Mouse (Mus musculus): ENCODE measurements at regions not wholly inside any gene's neighbourhood (a gene's known extent, or its start where the extent isn't known, plus 50 kb on each side); places are given as distances from the start of the nearest gene placed in this dataset.

DNA sequence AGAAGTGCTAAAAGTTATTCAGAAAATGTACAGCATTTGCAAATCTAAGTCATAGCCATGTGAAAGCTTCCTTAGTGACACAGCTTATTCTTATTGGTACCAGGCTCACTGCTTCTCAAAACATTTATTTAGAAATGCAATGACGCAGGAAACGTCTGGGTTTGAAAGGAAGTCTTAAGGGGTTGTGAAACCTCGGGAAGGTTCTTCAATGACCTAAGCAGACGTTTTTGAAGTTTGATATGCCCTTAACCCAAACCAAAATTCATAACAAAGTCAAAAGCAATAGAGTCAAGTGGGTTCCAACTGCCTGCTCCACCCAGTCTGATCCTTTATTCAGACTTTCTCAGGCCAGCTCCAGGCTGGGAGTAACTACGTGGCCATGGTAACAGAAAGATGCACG, 99.2 kb upstream of the Irx5 start:
- 33% methylated on average over 6 of the region's 6 CpGs for WGBS
- H3K36me3 ChIP-seq (ENCODE audit: control insufficient read depth, insufficient read depth, low read length) = no peaks in the 10 kb centered on the region

DNA sequence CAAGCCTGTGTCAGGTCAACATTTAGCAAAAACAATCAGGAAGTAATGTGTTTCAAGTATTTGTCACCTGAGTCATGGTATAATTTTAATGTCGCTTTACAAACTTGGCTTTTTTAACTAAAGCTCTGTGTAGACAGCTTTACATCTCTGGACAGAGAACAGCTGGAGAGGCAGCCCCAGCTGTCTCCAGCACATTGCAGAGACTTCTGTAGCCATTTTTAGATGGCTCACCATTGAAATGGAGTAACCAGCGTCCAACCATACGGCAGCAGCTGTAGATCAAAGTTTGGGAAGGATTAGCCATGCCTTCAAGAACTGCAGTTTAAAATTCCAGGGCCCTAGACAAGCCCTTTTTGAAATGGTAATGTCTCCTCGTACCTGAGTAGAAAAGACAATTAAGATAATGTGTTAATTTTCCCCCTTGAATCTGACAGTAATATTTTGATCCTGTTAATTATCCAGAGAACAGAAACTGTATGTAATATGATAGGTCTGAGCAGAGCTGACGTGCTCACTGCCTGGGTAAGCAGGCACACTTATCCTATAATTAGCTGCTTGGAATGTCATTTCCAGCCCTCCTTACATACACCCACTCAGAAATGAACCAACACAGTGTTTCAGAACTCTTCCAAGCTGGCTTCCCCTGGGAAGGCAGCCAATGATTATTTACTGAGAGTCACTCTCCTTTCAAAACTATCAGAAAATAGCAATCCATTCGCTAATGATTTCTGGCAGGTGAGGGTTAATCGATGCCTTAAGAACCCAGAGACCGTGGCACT, 104.6 kb upstream of the Irx5 start:
- peaks cover 9% of the 10 kb centered on the region; the same call in 1 of the 2 replicates for H3K4me1 ChIP-seq (replicated peaks; ENCODE audit: control insufficient read depth, insufficient read depth, low read length)
- H3K27me3 ChIP-seq (ENCODE audit: control insufficient read depth, insufficient read depth, low read depth, low read length) = no peaks in the 10 kb centered on the region
- no peaks in the 10 kb centered on the region for H3K36me3 ChIP-seq (ENCODE audit: control insufficient read depth, insufficient read depth, low read length)
- 33% methylated on average over 8 of the region's 8 CpGs for WGBS
- peak; percentile 93 for ATAC-seq (ENCODE audit: low read depth)
- no peak overlapping the region for H3K4me3 ChIP-seq (ENCODE audit: low read length)
- H3K9me3 ChIP-seq (ENCODE audit: control insufficient read depth, low read length) = no peaks in the 10 kb centered on the region
- H3K27ac ChIP-seq (ENCODE audit: low read length) = peak overlapping the region; percentile 12; the same call in 1 of the 2 replicates
- no peak overlapping the region for H3K9ac ChIP-seq (ENCODE audit: low read length)
- H3K4me2 ChIP-seq (ENCODE audit: low read depth, low read length) = no peak overlapping the region

More for the DNA sequence above, 99.2 kb upstream of the Irx5 start:
- peaks cover 2% of the 10 kb centered on the region; the same call in 1 of the 2 replicates for H3K4me1 ChIP-seq (replicated peaks; ENCODE audit: control insufficient read depth, insufficient read depth, low read length)
- ATAC-seq (ENCODE audit: low read depth) = no peak
- H3K27me3 ChIP-seq (ENCODE audit: control insufficient read depth, insufficient read depth, low read depth, low read length) = no peaks in the 10 kb centered on the region
- no peak overlapping the region for H3K4me2 ChIP-seq (ENCODE audit: low read depth, low read length)
- H3K9me3 ChIP-seq (ENCODE audit: control insufficient read depth, low read length) = no peaks in the 10 kb centered on the region
- H3K4me3 ChIP-seq (ENCODE audit: low read length) = no peak overlapping the region
- no peak overlapping the region for H3K9ac ChIP-seq (ENCODE audit: low read length)
- no peak overlapping the region for H3K27ac ChIP-seq (ENCODE audit: low read length)

DNA sequence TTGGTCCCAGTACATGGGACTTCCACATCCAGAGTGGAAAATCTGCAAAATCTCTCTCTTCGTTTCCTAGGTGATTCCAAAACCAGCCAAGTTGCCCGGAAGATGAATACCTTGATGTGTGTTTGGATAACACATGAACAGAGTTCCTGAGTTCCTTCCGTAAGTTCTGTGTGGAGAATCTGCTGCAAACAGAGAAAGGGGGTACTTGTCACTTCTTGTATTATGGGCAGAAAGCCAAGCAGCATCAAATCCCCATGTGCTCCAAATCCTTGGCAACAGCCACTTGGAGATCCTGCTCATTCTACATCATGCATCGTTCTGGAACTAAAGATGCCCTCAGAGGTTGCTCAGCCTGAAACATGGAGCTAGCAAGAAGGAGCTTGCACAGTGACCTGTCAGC, 111.1 kb upstream of the Irx5 start:
- Histone ChIP-seq H3K27ac (ENCODE audit: low read length) (no peak overlapping the region), H3K4me2 (ENCODE audit: low read depth, low read length) (no peak overlapping the region), H3K27me3 (ENCODE audit: control insufficient read depth, insufficient read depth, low read depth, low read length) (no peaks in the 10 kb centered on the region), H3K9ac (ENCODE audit: low read length) (no peak overlapping the region), H3K4me3 (ENCODE audit: low read length) (no peak overlapping the region), H3K4me1 (replicated peaks; ENCODE audit: control insufficient read depth, insufficient read depth, low read length) (peaks cover 3% of the 10 kb centered on the region; the same call in 1 of the 2 replicates), H3K36me3 (ENCODE audit: control insufficient read depth, insufficient read depth, low read length) (no peaks in the 10 kb centered on the region), H3K9me3 (ENCODE audit: control insufficient read depth, low read length) (no peaks in the 10 kb centered on the region)
- 56% methylated on average over 4 of the region's 4 CpGs for whole genome bisulfite sequencing
- ATAC-seq (ENCODE audit: low read depth) = no peak

DNA sequence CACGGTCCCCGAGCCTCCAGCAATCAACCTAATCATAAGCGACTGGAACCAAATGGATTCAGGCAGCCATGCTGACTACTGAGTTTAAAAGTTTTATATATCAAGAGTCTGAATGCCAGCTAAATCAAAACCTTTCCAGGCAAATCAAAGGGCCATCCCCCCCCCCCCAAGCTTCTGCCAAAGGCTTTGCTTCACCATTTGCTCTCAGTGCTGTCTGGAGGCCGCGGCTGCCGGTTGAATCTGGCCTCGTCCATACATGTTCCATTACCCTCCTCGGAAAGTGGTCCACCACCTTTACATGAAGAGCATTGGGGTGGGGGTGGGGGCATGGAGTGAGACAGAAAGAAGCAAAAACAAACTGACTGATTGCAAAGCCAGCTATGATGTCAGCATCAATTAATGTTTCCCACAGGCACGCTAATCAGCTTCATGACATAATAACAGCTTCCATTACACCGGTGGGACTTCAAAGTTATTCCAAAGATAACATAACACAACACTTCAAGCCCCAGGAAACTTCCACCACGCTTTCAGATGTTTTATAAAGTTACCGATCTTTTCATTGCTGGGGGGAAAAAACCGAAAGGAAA, 116.6 kb upstream of the Irx5 start:
- Histone ChIP-seq H3K4me2 (ENCODE audit: low read depth, low read length) (no peak overlapping the region), H3K9ac (ENCODE audit: low read length) (no peak overlapping the region), H3K27me3 (ENCODE audit: control insufficient read depth, insufficient read depth, low read depth, low read length) (no peaks in the 10 kb centered on the region), H3K36me3 (ENCODE audit: control insufficient read depth, insufficient read depth, low read length) (no peaks in the 10 kb centered on the region), H3K4me1 (replicated peaks; ENCODE audit: control insufficient read depth, insufficient read depth, low read length) (peaks cover 7% of the 10 kb centered on the region; the same call in 1 of the 2 replicates), H3K4me3 (ENCODE audit: low read length) (no peak overlapping the region), H3K9me3 (ENCODE audit: control insufficient read depth, low read length) (no peaks in the 10 kb centered on the region), H3K27ac (ENCODE audit: low read length) (no peak overlapping the region)
- no peak for ATAC-seq (ENCODE audit: low read depth)
- 72% methylated on average over 13 of the region's 13 CpGs for WGBS

GRCm38 (mm10) chr8:92231326-92232225, 125.8 kb upstream of the Irx5 start:
- Histone ChIP-seq H3K4me1 (replicated peaks; ENCODE audit: control insufficient read depth, insufficient read depth, low read length) (no peaks in the 10 kb centered on the region), H3K9ac (ENCODE audit: low read length) (no peak overlapping the region), H3K9me3 (ENCODE audit: control insufficient read depth, low read length) (no peaks in the 10 kb centered on the region), H3K4me2 (ENCODE audit: low read depth, low read length) (no peak overlapping the region), H3K36me3 (ENCODE audit: control insufficient read depth, insufficient read depth, low read length) (no peaks in the 10 kb centered on the region), H3K27me3 (ENCODE audit: control insufficient read depth, insufficient read depth, low read depth, low read length) (no peaks in the 10 kb centered on the region), H3K4me3 (ENCODE audit: low read length) (no peak overlapping the region), H3K27ac (ENCODE audit: low read length) (no peak overlapping the region)
- WGBS = 54% methylated on average over 23 of the region's 23 CpGs
- ATAC-seq (ENCODE audit: low read depth) = no peak

GRCm38 (mm10) chr8:92229526-92229925, 127.9 kb upstream of the Irx5 start:
- Histone ChIP-seq H3K27me3 (ENCODE audit: control insufficient read depth, insufficient read depth, low read depth, low read length) (no peaks in the 10 kb centered on the region), H3K9ac (ENCODE audit: low read length) (no peak overlapping the region), H3K4me3 (ENCODE audit: low read length) (no peak overlapping the region), H3K4me1 (replicated peaks; ENCODE audit: control insufficient read depth, insufficient read depth, low read length) (no peaks in the 10 kb centered on the region), H3K9me3 (ENCODE audit: control insufficient read depth, low read length) (0 out of 2 replicates have a peak, but pooled peaks cover 3% of the 10 kb centered on the region), H3K27ac (ENCODE audit: low read length) (no peak overlapping the region), H3K36me3 (ENCODE audit: control insufficient read depth, insufficient read depth, low read length) (no peaks in the 10 kb centered on the region), H3K4me2 (ENCODE audit: low read depth, low read length) (no peak overlapping the region)
- no peak for ATAC-seq (ENCODE audit: low read depth)
- WGBS = 54% methylated on average over 2 of the region's 2 CpGs

- 0 out of 2 replicates have a peak, but pooled peaks cover 3% of the 10 kb centered on the region for H3K9me3 ChIP-seq (ENCODE audit: control insufficient read depth, low read length)
- H3K4me3 ChIP-seq (ENCODE audit: low read length) = no peak overlapping the region
- H3K4me1 ChIP-seq (replicated peaks; ENCODE audit: control insufficient read depth, insufficient read depth, low read length) = no peaks in the 10 kb centered on the region
- no peak overlapping the region for H3K9ac ChIP-seq (ENCODE audit: low read length)
- 88% methylated on average over 3 of the region's 3 CpGs for WGBS
- no peak overlapping the region for H3K27ac ChIP-seq (ENCODE audit: low read length)
- H3K36me3 ChIP-seq (ENCODE audit: control insufficient read depth, insufficient read depth, low read length) = no peaks in the 10 kb centered on the region
- ATAC-seq (ENCODE audit: low read depth) = no peak
- H3K4me2 ChIP-seq (ENCODE audit: low read depth, low read length) = no peak overlapping the region
- no peaks in the 10 kb centered on the region for H3K27me3 ChIP-seq (ENCODE audit: control insufficient read depth, insufficient read depth, low read depth, low read length)
These were observed 132.5 kb upstream of the Irx5 start for GRCm38 (mm10) chr8:92224929-92225328.

- Histone ChIP-seq H3K4me3 (ENCODE audit: low read length) (no peak overlapping the region), H3K4me1 (replicated peaks; ENCODE audit: control insufficient read depth, insufficient read depth, low read length) (no peaks in the 10 kb centered on the region), H3K27ac (ENCODE audit: low read length) (no peak overlapping the region), H3K9ac (ENCODE audit: low read length) (no peak overlapping the region), H3K9me3 (ENCODE audit: control insufficient read depth, low read length) (0 out of 2 replicates have a peak, but pooled peaks cover 3% of the 10 kb centered on the region), H3K36me3 (ENCODE audit: control insufficient read depth, insufficient read depth, low read length) (no peaks in the 10 kb centered on the region), H3K27me3 (ENCODE audit: control insufficient read depth, insufficient read depth, low read depth, low read length) (no peaks in the 10 kb centered on the region), H3K4me2 (ENCODE audit: low read depth, low read length) (no peak overlapping the region)
- no peak for ATAC-seq (ENCODE audit: low read depth)
- 57% methylated on average over 3 of the region's 3 CpGs for WGBS
These were observed 134.4 kb upstream of the Irx5 start for GRCm38 (mm10) chr8:92222992-92223391.

All from lung, embryonic 16.5 days (tissue).